Mouse (Mus musculus) MEL (cell line): ENCODE measurements around the gene Gm6309.

Experiments
- BHLHE40 ChIP-seq: IDR thresholded peaks from 2 replicates; pipeline ENCODE4 v1.6.1; 2012; ENCODE audit warnings: low read depth, mild to moderate bottlenecking, inconsistent platforms, low read length, improper control_type of control experiment, borderline replicate concordance
- CTCF ChIP-seq, 3 experiments: IDR thresholded peaks in 2 of 3; conservative IDR thresholded peaks in 1 of 3; 2 replicates each; pipeline ENCODE4 v1.5.1; 2011 to 2012; ENCODE audit warnings: low read length in 3 of 3, low read depth in 2 of 3, mild to moderate bottlenecking in 2 of 3, improper control_type of control experiment in 1 of 3, inconsistent platforms in 1 of 3, mixed read lengths in 1 of 3, moderate library complexity in 1 of 3; ENCODE audit not compliant: control insufficient read depth in 1 of 3, insufficient read depth in 1 of 3, poor library complexity in 1 of 3, severe bottlenecking in 1 of 3
- ETS1 ChIP-seq: IDR thresholded peaks from 2 replicates; pipeline ENCODE4 v1.6.1; 2012; ENCODE audit warnings: low read depth, mild to moderate bottlenecking, inconsistent platforms, low read length, improper control_type of control experiment, moderate library complexity
- GATA1 ChIP-seq: IDR thresholded peaks from 2 replicates; pipeline ENCODE4 v1.6.1; 2011; ENCODE audit warnings: low read depth, low read length, improper control_type of control experiment
- MAX ChIP-seq: IDR thresholded peaks from 2 replicates; pipeline ENCODE4 v1.6.1; 2011; ENCODE audit warnings: low read length, improper control_type of control experiment
- MYC ChIP-seq: IDR thresholded peaks from 2 replicates; pipeline ENCODE4 v1.6.1; 2011; ENCODE audit warnings: low read depth, mild to moderate bottlenecking, low read length, improper control_type of control experiment, moderate library complexity
- POLR2A ChIP-seq, 2 experiments: IDR thresholded peaks; 2 replicates each; pipeline ENCODE4 v1.6.1; 2011 to 2012; ENCODE audit warnings: low read length in 2 of 2, mild to moderate bottlenecking in 2 of 2, control low read depth in 1 of 2, improper control_type of control experiment in 1 of 2, low read depth in 1 of 2, moderate library complexity in 1 of 2; ENCODE audit not compliant: control insufficient read depth in 1 of 2, insufficient read depth in 1 of 2, poor library complexity in 1 of 2
- POLR2AphosphoS5 ChIP-seq: IDR thresholded peaks from 2 replicates; pipeline ENCODE4 v1.6.1; 2012; ENCODE audit warnings: low read depth, borderline replicate concordance, mild to moderate bottlenecking, inconsistent platforms, low read length, moderate library complexity, mixed read lengths
- RAD21 ChIP-seq: IDR thresholded peaks from 2 replicates; pipeline ENCODE4 v1.6.1; 2011; ENCODE audit warnings: mild to moderate bottlenecking, low read depth, low read length, improper control_type of control experiment

GRCm38 (mm10) chr5:146188712-146189111, 18.2 kb upstream of the Gm6309 start:
- TF ChIP-seq RAD21 (no peak), ETS1 (no peak), POLR2A (IDR thresholded peaks at IDR 0.05; ENCODE audit: control insufficient read depth in 1 of 2, insufficient read depth in 1 of 2, low read depth in 1 of 2, low read length in 2 of 2, poor library complexity in 1 of 2) (no peak), CTCF (IDR thresholded peaks at IDR 0.05 in 2 of 3, conservative IDR thresholded peaks at IDR 0.05 in 1 of 3; ENCODE audit: control insufficient read depth in 1 of 3, insufficient read depth in 1 of 3, low read depth in 2 of 3, low read length in 3 of 3, poor library complexity in 1 of 3, severe bottlenecking in 1 of 3) (no peak), GATA1 (no peak), BHLHE40 (no peak), MAX (no peak), POLR2AphosphoS5 (no peak), MYC (no peak)
